Mouse (Mus musculus): ENCODE results near the gene Il27ra.

Il27ra gene

DNA sequence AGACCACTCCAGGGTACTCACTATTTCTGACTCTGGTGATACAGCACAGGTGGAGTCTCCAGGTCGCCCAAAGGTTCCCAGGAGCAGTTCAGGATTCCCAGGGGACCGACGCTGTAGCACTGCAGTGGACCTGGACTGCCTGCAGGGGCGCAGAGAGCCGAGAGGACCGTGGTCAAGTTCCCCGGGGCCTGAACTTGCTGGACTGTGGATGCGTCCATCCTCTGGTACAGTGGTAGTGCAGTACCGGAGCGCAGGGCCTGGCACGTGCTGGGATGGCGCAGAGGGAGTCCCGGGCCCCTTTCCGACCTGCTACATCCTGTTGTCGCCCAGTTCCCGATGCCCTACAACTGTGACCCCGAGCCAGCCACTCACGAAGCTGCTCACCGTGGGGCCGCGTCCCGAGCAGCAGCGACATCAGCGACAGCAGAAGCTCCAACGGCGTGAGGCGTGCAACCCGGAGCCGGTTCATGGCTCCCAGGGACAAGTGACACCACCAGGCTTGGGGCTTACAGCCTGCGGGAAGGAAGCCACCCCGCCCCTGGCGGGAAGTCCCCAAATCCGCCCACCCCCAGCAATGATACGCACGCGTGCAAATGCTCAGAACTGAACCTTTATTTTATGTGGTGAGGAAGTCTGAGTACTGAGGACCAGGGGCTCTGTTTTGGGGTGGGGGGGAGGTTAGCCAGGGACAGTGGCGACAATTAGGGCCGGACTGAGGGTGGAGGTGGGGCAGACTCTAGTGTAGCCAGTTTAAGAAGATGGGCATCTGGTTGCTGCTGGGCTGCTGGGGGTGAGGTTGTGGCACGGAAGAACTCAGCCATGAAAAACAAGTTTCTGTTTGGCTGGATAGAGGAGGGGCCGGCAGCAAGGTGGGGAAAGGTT is at the start of gene Il27ra:
Il27ra (minus strand) TSS at position 524 of the 882 bp plus-strand sequence.
- DNase-seq, result peak; percentile 72 to 75

DNA sequence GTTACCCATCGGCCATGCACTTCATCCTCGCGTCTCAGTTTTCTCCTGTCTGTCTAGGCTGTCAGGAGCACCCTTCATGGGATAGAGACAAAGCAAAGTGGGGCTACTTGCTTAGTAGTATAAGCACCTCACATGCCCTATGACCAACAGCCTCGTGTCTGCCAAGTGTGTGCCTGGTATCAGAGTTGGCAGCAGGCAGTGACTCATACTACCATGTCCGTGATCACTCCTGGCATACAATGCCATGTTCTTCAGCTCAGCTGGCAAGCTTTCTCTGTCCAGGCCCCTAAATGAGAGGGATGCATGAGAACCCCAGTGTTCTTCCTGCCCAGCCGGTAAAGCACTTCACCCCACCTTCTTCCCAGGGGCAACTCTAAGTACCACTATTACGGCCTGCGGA is 48.2 kb upstream of the Il27ra start:
- no peak for DNase-seq

DNA sequence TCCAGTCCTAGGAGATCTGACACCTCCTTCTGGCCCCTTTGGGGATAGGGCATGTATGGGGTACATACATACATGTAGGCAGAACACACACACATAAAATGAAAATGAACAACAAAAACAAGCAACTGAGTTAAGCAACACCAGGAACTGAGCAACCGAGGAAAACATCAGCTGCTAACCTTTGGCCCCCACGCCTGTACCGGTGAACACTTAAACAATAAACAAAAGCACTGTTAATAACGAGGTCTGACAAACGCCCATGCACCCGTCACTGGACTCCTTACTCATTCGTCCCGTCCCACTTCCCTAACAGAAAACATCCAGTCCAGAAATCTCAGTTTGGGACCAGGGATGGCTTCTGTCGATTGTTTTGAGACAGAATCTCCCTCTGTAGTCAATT is 46.9 kb upstream of the Il27ra start:
- no peak for DNase-seq

DNA sequence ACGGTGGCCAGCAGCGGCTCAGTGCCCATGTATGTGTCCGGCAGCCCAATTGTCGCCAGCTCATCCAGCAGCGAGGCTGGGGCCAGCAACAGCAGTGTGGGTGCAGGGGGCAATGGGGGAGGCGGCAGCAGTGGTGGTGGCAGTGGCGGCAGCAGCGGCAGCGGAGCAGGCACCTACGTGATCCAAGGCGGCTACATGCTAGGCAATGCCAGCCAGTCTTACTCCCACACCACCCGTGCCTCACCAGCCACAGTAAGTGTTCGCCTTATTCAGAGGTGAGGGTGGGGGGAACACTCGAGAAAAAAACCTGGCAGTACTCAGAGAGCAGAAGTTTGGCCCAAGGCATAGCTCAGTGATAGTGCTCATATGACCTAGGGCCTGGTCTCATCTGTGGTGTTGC is 45.4 kb upstream of the Il27ra start:
- no peak for DNase-seq

DNA sequence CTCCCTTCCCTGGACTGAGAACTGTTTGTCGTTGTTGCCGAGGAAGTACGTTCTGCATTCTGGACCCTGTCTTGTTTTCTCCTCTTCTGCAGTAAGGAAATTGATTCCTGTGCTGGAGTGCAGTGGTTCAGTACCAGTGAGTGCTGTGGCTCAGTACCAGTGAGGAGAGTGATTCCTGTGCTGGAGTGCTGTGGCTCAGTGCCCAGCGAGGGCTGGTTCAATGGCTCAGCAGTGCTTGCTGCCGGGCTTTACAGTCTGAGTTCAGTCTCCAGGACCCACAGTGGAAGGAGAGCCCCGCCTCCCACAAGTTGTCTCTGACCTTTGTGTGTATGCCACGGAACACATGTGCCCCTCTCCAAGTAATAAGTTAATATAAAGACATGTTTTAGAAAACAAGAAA is 44.8 kb upstream of the Il27ra start:
- no peak for DNase-seq

DNA sequence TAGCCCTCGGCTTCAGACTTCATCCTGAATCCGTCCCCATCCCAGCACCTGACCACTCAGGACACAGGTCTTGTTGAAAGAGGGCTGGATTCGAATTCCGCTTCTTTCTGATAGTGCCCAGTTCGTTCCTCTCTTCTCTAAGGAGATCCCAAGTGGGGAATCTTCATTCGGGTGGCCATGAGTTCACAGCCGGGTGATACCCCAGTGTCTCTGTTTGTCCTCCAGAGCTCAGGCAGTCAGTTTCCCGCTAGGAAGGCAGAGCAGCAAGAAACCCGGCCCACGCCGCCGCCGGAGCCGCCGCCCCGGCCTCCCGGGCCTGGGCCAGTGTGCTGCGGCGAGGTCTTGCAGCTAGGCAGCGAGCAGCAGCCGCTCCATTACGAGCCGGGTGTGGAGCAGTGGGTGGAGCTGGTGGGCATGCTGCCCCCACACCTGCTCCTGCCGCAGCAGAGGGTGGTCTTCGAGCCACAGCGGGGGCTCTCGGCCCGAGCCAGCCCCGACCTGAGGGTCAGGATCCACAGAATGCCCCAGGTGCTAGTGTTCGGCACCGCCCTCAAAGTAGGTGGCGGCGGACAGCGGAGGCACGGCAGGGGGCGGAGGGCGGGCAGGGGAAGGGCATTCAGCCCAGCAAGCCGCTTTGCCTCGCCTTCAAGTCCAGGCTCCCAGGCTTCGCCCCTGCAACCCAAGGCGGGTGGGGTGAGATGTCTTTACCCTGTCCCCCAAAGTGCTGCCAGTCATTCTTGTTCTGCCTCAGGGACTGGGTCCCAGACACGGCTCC is 42.1 kb upstream of the Il27ra start:
- DNase-seq, result no peak

DNA sequence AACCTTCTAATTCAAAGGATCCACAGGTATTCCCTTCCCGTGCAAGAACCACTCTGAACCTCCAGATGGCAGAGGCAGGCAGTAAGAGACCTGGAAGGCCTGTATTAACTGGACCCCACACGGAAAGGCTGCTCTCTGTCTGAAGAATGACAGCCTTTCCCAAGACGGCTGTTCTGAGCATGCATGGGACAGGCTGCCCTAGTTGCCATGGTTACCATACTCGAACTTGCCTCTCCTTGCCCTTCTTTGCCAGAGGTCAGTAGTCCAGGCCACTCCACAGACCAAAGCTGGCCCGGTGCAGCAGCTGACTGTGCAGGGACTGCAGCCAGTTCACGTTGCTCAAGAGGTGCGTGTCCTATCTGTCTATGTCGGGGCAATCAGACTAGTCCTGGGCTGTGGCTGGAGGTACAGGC is 41.4 kb upstream of the Il27ra start:
- no peak for DNase-seq

DNA sequence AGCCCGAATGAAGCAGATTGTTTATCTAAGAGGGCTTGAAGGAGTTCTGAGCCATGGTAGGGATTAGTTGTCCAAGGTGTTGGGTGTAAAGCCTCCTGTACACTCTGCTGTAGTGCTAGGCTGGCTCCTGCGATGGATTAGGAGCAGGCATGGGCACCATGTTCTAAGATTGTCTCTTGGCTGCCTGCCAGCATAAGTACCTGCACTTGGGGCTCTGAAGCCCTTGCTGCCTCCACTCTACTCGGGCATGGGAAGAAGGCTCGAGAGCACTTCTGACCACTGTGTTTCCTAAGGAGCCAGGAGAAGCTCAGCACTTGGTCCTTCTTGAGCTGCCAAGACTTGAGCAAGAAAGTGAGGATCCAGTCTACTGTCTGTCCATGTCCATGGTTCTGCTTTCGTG is 36.8 kb upstream of the Il27ra start:
- no peak for DNase-seq

DNA sequence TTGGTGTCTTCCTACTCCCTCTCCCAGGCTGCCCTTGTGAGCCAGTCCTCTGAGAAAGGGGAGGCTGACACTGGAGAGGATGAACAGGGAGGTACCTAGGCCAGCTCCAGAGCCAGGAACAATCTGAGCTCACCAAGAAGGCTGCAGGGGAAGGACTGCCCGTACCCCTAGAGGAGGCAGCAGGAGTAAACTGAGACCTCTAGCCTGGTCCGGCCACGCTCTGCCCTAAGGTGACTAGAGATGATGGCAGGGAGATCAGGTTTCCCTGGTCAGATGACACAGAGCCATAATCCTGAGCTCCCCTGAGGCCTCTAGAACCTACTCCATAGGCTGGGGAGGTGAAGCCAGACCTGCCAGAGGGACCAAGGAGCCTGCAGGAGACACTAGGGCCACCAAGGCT is 34.5 kb upstream of the Il27ra start:
- DNase-seq, result no peak

DNA sequence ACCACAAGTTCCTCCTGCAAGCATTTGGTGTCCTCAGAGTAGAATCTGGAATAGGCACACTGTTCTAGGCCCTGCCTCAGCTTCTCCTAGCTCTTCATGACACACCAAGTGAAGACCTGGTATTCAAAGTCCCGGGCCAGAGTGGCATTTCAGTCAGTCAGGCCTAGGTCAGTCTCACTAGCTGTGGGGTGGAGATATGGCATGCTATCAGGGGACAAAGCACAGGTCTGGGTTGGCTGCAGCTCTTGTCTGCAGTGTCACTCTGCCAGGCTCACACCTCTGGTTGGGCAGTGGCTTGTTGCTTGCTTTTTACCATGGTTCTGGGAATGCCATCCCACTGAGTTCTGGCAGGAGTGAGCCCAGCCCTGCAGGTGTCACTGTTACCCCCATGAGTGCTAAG is 34.0 kb upstream of the Il27ra start:
- DNase-seq, result no peak

DNA sequence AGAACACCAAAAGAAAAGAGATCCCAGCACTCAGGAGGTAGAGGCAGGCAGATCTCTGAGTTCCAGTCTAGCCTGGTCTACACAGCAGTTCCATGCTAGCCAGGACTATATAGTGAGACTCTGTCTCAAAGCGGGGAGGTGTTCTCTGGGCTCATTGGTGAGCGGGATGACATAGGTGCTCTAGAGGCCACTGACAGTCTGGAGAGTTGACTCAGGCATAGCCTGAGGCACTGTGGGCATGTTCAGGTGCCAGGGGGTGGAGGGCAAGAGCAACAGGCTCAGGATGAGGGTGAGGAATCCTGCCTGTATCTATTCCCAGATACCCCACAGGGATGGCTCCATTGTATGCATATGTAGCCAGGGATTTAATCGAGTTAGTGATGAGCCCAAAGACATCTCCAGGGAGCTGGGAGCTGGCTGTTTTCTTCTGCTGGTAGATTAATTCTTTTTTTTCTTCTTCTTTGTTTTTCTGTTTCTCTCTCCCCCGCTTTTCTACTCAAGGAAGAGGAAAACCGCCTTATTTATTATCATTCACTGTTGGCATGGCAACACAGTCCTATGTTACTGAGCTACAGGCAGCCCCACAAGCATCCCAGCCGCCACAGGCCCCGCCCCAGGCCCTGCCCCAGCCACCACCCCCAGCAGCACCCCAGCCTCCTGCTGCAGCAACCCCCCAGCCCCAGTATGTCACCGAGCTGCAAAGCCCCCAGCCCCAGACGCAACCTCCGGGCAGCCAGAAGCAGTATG is 31.0 kb upstream of the Il27ra start:
- DNase-seq, result no peak

DNA sequence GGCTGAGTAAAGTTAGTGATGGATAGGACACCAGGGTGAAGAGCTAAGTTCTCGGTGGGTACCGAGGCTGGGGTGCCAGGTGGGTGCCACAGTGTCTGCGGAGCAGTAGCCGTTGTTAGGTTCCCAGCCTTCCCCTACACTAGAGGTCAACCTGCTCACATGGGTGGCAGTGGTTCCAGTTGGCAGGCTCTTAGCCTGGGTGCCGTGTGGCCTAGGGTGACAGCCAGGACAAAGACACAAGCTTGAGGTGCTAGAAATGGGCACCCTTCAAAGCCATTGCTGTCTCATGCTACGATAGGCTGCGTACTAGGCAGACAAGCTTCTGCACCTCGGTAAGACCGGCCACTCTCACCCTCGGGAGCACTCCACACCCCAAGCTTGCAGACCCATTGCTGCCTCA is 29.9 kb upstream of the Il27ra start:
- DNase-seq, result no peak

DNA sequence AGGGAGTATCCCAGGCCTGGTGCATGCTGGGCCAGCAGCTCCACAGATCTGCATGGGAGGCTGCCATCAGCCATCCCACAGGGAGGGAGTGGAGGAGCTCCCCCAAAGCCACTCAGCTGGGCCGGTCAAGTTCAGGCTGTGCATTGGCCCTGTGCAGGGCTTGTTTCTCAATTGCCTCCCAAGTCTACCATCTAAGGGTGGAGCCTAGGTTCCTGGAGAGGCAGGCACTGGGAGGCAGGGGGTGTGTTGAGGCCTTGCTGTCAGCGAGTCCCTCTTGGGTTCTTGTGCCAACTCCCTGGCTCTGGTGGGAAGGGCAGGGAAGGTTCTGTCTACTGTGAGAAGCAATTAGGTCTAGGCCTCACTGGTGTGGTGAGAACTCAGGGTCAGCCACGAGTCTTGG is 29.5 kb upstream of the Il27ra start:
- DNase-seq, result no peak

DNA sequence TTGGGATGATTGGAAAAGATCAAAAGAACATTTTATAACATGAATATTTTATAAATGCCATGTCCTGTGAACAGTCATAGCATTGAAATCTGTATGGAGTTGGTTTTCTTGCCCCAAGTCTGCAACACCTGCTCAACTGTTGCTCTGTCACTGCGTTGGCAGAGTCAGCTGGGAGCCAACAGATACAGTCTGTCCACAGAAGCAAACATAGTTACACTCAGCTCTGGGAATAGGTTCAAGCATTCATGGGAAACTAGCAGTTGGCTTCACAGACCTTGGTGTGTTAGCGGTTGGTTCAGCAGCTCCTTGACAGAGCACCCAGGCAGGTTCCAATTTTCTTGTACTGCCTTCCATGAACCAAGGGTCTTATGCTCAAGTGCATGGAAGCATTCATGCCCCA is 28.3 kb upstream of the Il27ra start:
- no peak for DNase-seq

DNA sequence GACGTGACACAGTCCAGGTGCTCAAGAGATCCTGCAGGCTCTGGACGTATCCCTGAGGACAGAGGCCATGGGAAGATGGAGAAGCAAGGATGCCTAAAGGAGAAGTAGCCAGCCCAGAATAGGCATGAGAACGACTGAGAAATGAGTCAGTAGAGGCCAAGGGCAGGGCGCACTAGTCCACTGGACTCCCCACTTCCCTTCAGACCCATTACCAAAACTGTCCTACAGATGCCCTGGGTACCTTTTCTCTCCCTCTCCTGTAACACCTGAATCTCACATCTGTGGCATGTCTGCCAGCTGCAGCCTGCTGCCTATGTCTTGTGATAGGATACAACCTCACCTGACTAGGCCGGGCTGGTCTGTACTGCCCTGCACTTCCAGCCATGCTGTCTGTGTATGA is 27.9 kb upstream of the Il27ra start:
- DNase-seq, result no peak

DNA sequence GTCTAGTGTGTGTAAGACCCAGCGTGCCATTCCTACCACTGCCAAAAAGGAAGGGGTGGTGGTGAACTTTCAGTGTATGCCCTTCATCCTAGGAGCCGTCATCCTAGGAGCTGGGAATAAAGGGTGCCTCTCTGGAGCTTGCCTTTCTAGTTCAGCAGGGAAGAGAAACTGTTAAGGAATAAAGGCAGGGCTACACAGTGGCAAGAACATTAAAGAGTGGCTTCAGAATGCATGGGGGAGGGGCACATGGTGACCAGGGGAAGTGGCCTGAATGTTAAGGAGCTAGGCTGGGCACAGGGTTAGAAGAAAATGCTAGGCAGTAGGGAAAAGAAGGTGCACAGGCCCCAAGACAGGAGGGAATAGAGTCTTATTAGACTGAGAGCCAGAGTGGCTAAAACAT is 27.4 kb upstream of the Il27ra start:
- no peak for DNase-seq

DNA sequence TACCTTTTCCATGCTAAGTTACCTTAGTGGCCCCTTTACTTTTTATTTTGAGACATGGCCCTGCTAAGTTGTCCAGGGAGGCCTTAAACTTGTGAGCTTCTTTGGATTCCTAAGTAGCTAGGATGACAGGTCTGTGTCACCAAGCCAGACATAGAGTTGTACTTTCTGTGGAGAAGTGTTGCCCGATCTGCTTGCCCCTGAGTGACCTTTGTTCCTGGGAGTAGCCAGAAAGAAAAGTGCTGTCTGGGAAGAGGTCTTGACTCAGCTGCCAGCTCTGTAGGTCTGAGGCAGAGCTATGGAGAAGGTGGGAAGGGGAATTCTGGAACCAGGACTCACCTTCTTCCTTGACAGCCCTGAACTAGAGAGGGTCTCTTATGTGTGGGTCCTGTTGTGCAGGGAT is 26.8 kb upstream of the Il27ra start:
- DNase-seq, result no peak

DNA sequence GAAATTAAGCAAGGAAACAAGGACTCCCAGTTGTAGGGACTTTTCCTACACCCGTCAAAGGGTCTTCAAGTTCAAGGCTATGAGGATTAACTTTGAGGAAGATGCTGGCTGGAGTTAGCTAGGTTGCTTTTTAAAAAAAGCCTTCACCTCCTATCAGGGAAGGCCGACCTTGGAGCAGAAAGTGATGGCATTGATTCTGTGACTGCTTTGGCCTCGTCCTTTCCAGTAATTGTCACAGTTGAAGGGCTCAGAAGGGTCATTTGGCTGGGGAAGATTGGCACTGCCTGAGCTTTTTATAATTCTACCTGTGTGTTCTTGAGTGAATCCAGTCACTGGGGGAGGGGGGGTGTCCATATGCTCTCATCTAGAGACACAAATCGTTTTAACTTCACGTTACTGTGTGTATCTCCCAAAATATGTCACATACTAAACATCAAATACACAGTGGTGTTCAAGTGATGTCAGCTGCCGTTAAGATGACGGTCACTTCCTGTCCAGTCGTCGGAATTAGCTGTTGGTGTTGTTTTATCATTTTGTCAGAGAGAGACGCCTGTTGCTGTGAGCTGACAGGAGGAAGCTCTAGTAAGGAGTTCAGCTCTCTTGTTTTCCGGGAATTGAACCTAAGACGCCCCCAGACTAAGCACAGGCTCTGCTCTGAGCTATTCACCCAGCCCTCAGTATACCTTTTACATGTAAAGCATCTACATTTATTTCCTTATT is 26.1 kb upstream of the Il27ra start:
- no peak for DNase-seq

DNA sequence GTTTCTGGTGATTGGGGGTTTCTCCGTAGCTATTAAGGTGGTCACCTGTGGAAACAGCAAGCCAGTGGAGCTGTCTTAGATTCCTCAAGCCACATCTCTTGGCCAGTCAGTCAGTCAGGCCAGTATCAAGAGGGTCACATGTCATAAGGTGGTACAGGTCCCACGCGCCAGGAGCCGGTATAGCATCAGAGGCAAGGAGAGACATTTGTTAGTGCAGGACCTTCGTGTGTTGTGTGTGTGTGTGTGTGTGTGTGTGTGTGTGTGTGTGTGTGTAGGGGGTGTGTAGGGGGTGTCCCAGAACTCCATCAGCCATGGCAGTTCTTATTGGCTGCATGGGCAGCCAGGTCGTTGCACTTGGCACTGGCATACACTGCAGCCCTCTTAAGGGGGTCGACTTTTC is 25.5 kb upstream of the Il27ra start:
- no peak for DNase-seq

DNA sequence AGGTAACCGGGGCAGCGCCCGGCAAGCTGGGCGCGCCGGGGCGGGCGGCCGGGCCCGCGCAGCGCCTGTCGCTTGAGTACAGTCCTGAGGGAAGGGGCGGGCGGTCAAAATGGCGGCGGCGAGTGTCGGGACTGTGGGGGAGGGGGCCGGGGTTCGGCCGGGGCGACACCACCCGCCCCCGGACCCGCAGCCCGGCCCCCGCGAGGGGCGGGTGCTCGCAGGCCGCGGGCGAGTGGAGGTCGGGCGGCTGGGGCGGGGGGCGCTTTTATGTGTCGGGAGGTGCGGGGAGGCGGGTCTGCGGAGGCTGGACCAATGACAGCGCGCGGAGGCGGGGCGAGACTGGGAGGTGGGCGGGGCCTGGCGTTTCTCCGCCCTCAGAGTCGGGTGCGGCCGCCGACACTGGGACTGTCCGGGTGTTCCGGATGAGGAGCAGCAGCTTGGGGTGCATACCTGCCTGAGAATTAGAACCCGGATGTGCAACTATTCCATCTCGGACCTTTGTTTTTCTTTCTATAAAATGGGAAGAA is 24.7 kb upstream of the Il27ra start:
- peak; percentile 96 to 99 for DNase-seq

DNA sequence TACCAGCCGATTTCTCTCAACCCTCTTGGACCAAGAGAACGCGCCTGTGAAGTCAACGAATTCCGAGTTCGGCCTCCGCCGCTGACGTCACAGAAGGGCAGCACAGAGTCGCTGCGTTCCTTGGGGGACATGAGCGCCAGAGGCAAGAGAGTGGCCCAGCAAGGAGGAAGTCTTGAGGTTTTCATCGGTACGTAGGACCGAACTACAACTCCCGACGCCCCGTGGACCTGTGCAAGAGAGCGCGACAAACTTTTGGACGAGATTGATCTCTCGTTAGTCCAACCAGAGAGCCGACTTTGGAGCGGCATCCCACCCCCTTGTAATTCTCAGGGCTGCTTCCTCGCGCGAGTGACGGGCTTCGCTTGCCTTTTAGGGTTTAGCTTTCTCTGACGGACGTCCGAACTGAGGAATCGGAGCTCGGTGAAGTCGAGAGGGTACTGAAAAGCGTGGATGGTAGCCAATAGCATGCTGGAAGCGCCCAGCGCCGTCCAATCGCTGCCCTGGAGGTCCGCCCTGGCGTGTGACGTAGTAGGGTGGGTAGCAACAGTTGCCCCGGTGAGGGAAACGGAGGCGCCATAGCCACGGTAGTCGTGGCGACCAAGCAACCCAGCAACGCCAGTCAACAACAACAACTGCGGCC is 24.0 kb upstream of the Il27ra start, which contains the start of gene Rfx1:
Rfx1 (plus strand) TSS at position 544 of the 640 bp plus-strand sequence.
- DNase-seq, result peak; percentile 95 to 97
